Mouse (Mus musculus) forebrain, embryonic 16.5 days (tissue): ENCODE measurements around the gene Phc3. TPM values are rescaled to one million over a fixed set of nuclear protein-coding genes. Genes with fewer than 3 reads are reported as not detected.

Source experiments
- ATAC-seq: fragments of 200-750 bp; cut with Nextera tagmentation; 2 replicates; pipeline ENCODE4 v1.8.0; 2017; ENCODE audit warnings: mild to moderate bottlenecking, moderate library complexity
- H3K27ac ChIP-seq: fragments of 300-500 bp; sonication (generic); 2 replicates; pipeline ENCODE4 v1.5.1; 2014; ENCODE audit warnings: low read length, control low read depth
- H3K27me3 ChIP-seq: fragments of 300-500 bp; sonication (generic); replicated peaks from 2 replicates; pipeline ENCODE4 v1.6.1; 2014; ENCODE audit warnings: low read length; ENCODE audit not compliant: control insufficient read depth, insufficient read depth
- H3K36me3 ChIP-seq: fragments of 300-500 bp; sonication (generic); 2 replicates; pipeline ENCODE4 v1.6.1; 2014; ENCODE audit not compliant: control insufficient read depth, insufficient read depth
- H3K4me1 ChIP-seq: fragments of 300-500 bp; sonication (generic); replicated peaks from 2 replicates; pipeline ENCODE4 v1.6.1; 2014; ENCODE audit warnings: low read length; ENCODE audit not compliant: control insufficient read depth, insufficient read depth
- H3K4me2 ChIP-seq: fragments of 300-500 bp; sonication (generic); 2 replicates; pipeline ENCODE4 v1.6.1; 2014; ENCODE audit warnings: mild to moderate bottlenecking, low read length, control low read depth
- H3K4me3 ChIP-seq: fragments of 300-500 bp; sonication (generic); replicated peaks from 2 replicates; pipeline ENCODE4 v1.5.1; 2014; ENCODE audit warnings: mild to moderate bottlenecking, low read length, control low read depth
- H3K9ac ChIP-seq: fragments of 300-500 bp; sonication (generic); replicated peaks from 2 replicates; pipeline ENCODE4 v1.6.1; 2014; ENCODE audit warnings: low read depth, low read length, control low read depth
- H3K9me3 ChIP-seq: fragments of 300-500 bp; sonication (generic); 2 replicates; pipeline ENCODE4 v1.6.1; 2016; ENCODE audit warnings: low read length; ENCODE audit not compliant: control insufficient read depth
- WGBS: fragments of 180-500 bp; shearing (Covaris S2); extraction: QIAGEN DNeasy Blood & Tissue Kit; methylation state at CpG from one replicate; pipeline ENCODE4 v1.1.7; 2014; 5-methylcytosine and 5-hydroxymethylcytosine counted together
- polyA plus RNA-seq: library from polyadenylated mRNA; unstranded; fragments of >200 nt; fragmentation: Nextera tagmentation; extraction: Ambion mirVana; gene quantifications from 2 replicates; pipeline ENCODE4 v1.2.1, GENCODE M21; 2015

Gene Phc3
- polyA plus RNA-seq, 1 experiment from 2014 or later = 8.5 TPM

DNA sequence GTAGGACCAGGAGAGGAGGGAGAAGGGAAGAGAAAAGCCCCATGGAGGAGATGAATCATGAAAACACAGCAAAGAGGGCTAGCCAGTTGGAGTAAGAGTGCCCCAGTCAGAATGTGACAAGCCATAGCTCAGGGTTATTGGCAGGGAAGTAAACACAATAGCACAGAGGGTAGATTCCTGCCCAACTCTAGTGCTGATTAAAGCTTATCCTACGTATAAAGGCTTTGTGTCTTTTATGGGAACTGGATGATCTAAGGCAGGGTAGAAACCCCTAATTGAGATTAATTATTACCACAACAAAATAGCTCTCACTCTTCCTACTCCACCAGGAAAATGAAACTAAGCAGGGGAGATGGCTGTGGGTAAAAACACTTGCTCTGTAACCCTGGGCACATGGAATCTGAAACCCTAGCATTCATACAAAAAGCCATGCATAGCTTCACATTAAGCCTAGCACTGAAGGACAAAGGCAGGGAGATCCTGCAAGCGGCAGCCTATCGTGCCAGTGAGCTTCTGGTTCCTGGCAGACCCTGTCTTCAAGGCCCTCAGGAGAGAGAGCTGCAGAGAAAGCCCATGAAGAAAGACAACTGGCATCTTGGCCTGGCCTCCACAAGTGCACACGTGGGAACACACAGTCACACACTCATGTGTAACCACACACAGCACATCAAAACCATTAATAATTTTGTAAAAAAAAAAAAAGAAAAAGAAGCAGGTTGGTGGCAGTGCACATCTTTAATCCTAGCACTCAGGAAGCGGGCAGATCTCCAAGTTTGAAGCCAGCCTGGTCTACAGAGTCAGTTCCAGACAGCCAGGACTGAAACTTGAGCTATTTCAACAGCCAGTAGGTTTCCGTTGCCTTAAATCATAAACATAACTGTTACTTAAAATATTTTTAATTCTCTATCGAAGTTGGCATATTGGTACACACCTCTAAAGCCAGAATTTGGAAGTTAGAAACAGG lies 9.1 kb downstream of the Phc3 start:
- Histone ChIP-seq H3K4me1 (no peaks in the 10 kb centered on the region), H3K9me3 (no peaks in the 10 kb centered on the region), H3K9ac (no peak overlapping the region), H3K36me3 (peaks cover 30% of the 10 kb centered on the region), H3K27me3 (no peaks in the 10 kb centered on the region), H3K27ac (no peak overlapping the region), H3K4me2 (no peak overlapping the region), H3K4me3 (no peak overlapping the region)
- WGBS = 52% methylated on average over 7 of the region's 7 CpGs
- peak; percentile 65 for ATAC-seq

DNA sequence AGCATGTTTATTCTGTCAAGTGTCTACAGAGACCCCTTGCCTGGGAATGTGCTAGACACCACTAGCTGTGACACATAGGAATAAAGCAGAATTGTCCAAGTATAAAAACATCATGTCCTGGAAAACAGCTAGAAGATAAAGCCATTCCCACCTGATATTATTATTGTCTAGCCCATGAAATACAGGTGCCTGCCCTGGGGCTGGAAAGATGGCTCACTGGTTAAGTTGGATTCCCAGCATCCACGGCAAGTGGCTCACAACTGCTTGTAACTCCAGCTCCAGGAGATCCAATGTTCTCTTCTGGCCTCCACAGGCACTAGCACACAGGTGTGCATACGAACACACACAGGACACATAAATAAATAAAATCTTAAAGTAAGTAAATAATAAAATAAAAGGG lies 10.5 kb downstream of the Phc3 start:
- no peak overlapping the region for H3K4me3 ChIP-seq
- H3K36me3 ChIP-seq = peaks cover 32% of the 10 kb centered on the region
- no peak overlapping the region for H3K9ac ChIP-seq
- H3K4me2 ChIP-seq = no peak overlapping the region
- H3K4me1 ChIP-seq = no peaks in the 10 kb centered on the region
- no peaks in the 10 kb centered on the region for H3K27me3 ChIP-seq
- 97% methylated on average over 2 of the region's 2 CpGs for WGBS
- ATAC-seq = no peak
- no peak overlapping the region for H3K27ac ChIP-seq
- no peaks in the 10 kb centered on the region for H3K9me3 ChIP-seq

DNA sequence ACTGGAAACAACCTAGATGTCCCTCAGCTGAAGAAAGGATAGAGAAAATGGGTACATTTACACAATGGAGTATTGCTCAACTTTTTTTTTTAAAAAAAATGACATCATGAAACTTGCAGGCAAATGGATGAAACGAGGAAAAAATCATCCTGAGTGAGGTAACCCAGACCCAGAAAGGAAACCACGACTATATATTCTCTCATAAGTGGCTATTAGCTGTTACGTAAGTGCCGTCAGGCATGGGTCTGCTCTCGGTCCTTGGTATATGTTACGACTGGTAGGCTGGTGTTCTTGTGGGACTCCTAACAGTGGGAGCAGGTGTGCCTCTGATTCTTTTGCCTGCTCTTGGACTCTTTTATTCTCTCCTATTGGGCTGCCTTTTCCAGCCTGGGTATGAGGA lies 12.9 kb downstream of the Phc3 start:
- Histone ChIP-seq H3K27ac (no peak overlapping the region), H3K4me2 (no peak overlapping the region), H3K9me3 (no peaks in the 10 kb centered on the region), H3K36me3 (peaks cover 17% of the 10 kb centered on the region), H3K4me1 (no peaks in the 10 kb centered on the region), H3K27me3 (no peaks in the 10 kb centered on the region), H3K4me3 (no peak overlapping the region), H3K9ac (no peak overlapping the region)
- WGBS = 98% methylated on average over 6 of the region's 6 CpGs
- ATAC-seq = no peak

DNA sequence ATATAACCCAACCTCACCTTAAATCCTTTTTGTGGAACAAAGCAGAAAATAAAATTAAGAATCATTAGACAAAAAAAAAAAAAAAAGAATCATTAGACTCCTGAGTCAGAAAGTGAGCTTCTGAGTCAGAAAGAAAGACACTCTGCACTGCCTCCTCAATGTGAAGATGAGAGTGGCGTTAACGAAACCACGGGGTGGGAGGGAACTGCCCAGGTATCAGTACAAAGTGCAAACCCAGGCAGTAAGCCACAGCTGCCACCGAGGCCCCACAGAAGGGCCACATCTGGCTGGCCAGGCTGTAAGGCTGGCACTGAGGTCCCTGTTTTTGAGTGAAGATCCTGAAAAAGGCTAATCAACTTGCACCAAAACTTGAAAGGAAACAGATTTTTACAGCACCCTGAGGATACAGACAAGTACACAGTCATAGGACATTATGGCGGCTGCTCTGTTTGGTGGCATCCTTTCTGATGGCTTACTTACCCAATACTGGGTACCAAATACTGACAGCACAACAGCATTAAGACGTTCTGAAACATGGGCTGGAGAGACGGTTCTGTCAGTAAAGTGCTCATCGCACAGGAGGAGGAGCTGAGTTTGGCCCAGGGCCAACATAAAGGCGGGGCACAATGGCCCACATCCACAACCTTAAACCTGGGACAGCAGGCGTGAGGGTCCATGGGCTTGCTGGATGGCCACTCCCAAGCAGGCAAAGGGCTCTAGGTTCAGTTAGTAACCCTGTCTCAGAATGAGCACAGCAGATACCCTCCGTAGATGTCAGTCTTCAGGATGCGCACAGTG lies 16.7 kb downstream of the Phc3 start:
- no peak overlapping the region for H3K9ac ChIP-seq
- H3K36me3 ChIP-seq = peaks cover 12% of the 10 kb centered on the region
- H3K4me3 ChIP-seq = no peak overlapping the region
- H3K9me3 ChIP-seq = no peaks in the 10 kb centered on the region
- H3K27ac ChIP-seq = no peak overlapping the region
- H3K4me1 ChIP-seq = no peaks in the 10 kb centered on the region
- ATAC-seq = no peak
- no peaks in the 10 kb centered on the region for H3K27me3 ChIP-seq
- H3K4me2 ChIP-seq = no peak overlapping the region
- WGBS = 84% methylated on average over 12 of the region's 12 CpGs

DNA sequence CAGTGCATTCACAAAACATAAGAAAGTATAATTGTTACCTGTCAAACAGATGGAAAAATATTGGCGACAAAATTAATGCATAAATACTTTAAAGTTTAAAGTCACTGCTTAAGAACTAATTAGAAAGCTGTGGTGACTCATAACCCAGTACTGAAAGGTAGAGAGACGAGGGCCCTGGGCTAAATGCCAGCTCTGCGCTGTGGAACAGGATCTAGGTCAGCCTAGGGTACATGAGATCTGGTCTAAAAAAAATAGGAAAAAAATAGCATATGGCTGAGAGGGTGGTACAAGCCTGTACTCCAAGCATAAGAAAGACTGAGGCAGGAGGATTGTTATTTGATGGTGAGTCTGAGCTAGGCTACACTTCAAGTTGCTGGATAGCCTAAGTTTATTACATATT lies 17.6 kb downstream of the Phc3 start:
- 66% methylated on average over 3 of the region's 3 CpGs for WGBS
- no peak overlapping the region for H3K27ac ChIP-seq

DNA sequence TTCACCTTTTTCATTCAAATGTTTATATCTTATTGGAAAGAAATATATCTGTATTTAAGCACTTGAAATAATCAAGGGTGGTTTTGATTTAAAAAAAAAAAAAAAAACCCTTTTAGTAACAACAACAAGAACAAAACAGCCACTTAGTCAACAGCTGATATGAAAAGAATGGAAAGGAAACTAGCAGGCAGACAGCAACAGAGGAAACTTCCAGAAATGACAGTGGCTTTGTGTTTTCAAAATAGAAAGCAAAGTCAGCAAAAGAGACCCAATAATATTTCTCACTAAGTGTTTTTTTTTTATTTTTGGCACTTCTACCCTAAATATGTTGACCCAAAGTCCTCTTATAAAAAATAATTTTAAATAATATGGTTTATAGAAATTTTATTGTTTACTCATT lies 34.8 kb downstream of the Phc3 start:
- Histone ChIP-seq H3K4me3 (no peak overlapping the region), H3K9ac (no peak overlapping the region), H3K4me1 (no peaks in the 10 kb centered on the region), H3K27me3 (no peaks in the 10 kb centered on the region), H3K27ac (no peak overlapping the region), H3K4me2 (no peak overlapping the region), H3K36me3 (peaks cover 21% of the 10 kb centered on the region), H3K9me3 (no peaks in the 10 kb centered on the region)
- ATAC-seq = no peak

More for the DNA sequence above, 17.6 kb downstream of the Phc3 start:
- Histone ChIP-seq H3K27me3 (no peaks in the 10 kb centered on the region), H3K4me2 (no peak overlapping the region), H3K4me1 (no peaks in the 10 kb centered on the region), H3K4me3 (no peak overlapping the region), H3K9me3 (no peaks in the 10 kb centered on the region), H3K36me3 (peaks cover 9% of the 10 kb centered on the region), H3K9ac (no peak overlapping the region)
- no peak for ATAC-seq

DNA sequence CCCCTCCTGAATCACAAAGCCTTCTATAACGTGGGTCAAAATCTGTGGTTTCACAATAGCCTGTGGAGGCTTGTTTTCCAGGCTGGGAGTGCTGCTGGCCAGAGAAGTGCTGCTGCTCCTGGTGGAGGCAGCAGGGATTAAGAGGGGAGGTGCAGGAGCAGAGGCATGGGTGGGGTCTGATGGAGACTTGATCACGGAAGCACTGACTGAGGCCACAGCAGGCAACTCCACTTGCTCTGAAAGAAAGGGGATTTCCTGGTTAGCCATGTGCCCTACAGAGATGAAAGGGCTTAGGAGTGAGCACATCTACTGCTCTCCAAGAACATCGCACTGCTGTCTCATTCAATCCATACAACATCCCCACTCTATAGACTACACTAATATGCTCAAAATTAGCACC lies 39.4 kb downstream of the Phc3 start:
- Histone ChIP-seq H3K27me3 (no peaks in the 10 kb centered on the region), H3K4me1 (no peaks in the 10 kb centered on the region), H3K4me2 (no peak overlapping the region), H3K27ac (no peak overlapping the region), H3K9me3 (no peaks in the 10 kb centered on the region), H3K36me3 (peaks cover 11% of the 10 kb centered on the region; the same call in 1 of the 2 replicates), H3K4me3 (no peak overlapping the region), H3K9ac (no peak overlapping the region)
- ATAC-seq = no peak
- 29% methylated on average over 3 of the region's 3 CpGs for WGBS

DNA sequence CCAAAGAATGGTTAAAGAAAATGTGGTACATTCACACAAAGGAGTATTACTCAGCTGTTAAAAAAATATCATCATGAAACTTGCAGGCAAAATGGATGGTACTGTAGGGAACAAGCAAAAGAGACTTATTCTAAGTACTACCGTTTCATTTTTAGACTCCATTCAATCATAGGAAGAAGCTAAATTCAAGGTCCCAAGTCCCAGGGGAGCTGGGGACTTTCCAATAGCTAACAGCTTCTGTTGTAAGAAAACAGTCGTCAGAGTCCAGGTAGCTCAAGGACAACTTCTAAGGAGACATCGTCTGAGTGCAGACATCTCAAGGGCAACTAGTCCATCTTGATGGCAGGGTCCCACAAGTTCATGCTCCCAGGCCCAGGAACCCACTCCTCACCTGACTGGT lies 41.6 kb downstream of the Phc3 start:
- Histone ChIP-seq H3K4me1 (no peaks in the 10 kb centered on the region), H3K27ac (no peak overlapping the region), H3K4me2 (no peak overlapping the region), H3K9ac (no peak overlapping the region), H3K27me3 (no peaks in the 10 kb centered on the region), H3K9me3 (no peaks in the 10 kb centered on the region), H3K36me3 (peaks cover 11% of the 10 kb centered on the region; the same call in 1 of the 2 replicates), H3K4me3 (no peak overlapping the region)
- 100% methylated on average over 3 of the region's 3 CpGs for WGBS
- ATAC-seq = no peak

DNA sequence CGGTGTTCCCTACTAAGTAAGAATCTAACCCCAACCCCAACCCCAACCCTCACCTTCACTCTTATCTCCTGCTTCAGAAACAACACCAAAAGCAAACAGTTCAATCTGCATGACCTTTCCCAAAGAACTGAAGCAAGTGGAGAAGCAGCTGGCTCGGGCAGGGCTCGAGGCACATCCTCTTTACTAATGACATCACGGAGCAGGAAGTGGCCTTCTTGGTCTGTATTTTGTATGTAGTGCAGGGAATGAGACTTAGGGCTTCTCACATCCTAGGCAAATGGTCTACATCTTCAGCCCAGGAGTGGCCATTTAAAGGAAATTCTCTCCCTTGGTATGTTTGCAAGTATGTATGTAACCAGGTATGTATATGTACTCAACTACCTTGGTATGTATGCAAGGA lies 52.1 kb downstream of the Phc3 start:
- Histone ChIP-seq H3K4me2 (no peak overlapping the region), H3K4me3 (no peak overlapping the region), H3K4me1 (no peaks in the 10 kb centered on the region), H3K9me3 (no peaks in the 10 kb centered on the region), H3K9ac (no peak overlapping the region), H3K36me3 (peaks cover 22% of the 10 kb centered on the region), H3K27ac (no peak overlapping the region), H3K27me3 (no peaks in the 10 kb centered on the region)
- WGBS = 88% methylated on average over 4 of the region's 4 CpGs
- ATAC-seq = no peak
